Comparison of ENCODE assay signal across 18 mouse cellular contexts in the genomic region with DNA sequence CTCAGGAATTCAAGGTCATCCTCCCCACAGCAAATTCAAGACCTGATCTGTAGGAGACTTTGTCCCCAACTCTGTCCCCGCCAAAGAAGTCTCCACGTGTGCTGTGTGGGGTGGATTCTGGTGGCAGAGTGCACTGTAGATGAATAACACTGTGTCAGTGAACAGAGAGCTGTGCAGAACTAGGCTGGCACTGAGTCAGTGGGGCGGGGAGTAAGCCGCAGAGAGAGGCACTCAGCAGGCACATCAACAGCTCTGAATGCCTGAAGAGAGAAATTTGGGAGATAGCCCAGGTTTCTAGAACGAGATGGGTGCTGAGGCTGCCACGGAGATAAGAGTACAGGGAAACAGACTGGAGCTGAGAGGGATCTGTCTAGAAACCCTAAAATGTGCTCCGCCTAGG. TPM values are rescaled to one million over a fixed set of nuclear protein-coding genes. Genes with fewer than 3 reads are reported as not detected.
DNase-seq lines count a peak whose midpoint lies in the region.
"Had no signal": no experiment of that assay in that cellular context is flagged by ENCODE, and none has a peak within 500 bp of the region (broad histone marks: within the 10 kb centered on the region; RNA-seq: fewer than 3 reads in every experiment).

No protein-coding gene starts in this region.

- H3K27ac ChIP-seq in embryonic facial prominence, embryonic 10.5 days (replicated peaks) = no peak overlapping the region
- H3K27ac ChIP-seq: heart, embryonic 15.5 days; liver, embryonic 14.5 days had no signal

- H3K9me3 ChIP-seq in embryonic facial prominence, embryonic 10.5 days = no peaks in the 10 kb centered on the region
- H3K9me3 ChIP-seq: heart, embryonic 15.5 days; midbrain, embryonic 15.5 days had no signal

- H3K36me3 ChIP-seq in embryonic facial prominence, embryonic 10.5 days (replicated peaks) = peaks cover 35% of the 10 kb centered on the region

- WGBS in embryonic facial prominence, embryonic 10.5 days = 69% methylated on average over 7 of the region's 7 CpGs

- DNase-seq in heart, adult 18-20 months = peak; percentile 48 to 53
- DNase-seq in heart, adult 9 months (ENCODE audit: low spot score in 2 of 2) = no peak
- DNase-seq in layer of hippocampus, adult 9-11 months = peak; percentile 81
- no peak for DNase-seq in layer of hippocampus, postnatal 25 days (ENCODE audit: extremely low spot score in 1 of 2, low spot score in 1 of 2)
- DNase-seq in Muller cell, postnatal 12 days (ENCODE audit: inconsistent ontology term) = peak; percentile 63
- DNase-seq in embryonic facial prominence, embryonic 10.5 days (ENCODE audit: low spot score) = no peak
- DNase-seq in embryo, embryonic 10 days (ENCODE audit: low spot score) = no peak
- no peak for DNase-seq in embryo, embryonic 10.5 days (ENCODE audit: low spot score)
- DNase-seq: adrenal gland, postnatal 25 days; cerebellum, postnatal 36 days; lung, postnatal 36 days had no signal

- H3K27me3 ChIP-seq in embryonic facial prominence, embryonic 10.5 days (replicated peaks; ENCODE audit: low read depth, poor library complexity, severe bottlenecking) = peaks cover 18% of the 10 kb centered on the region
- H3K27me3 ChIP-seq: heart, embryonic 15.5 days had no signal

- H3K4me3 ChIP-seq in embryonic facial prominence, embryonic 10.5 days = peak overlapping the region; percentile 29; the same call in 1 of the 2 replicates
- H3K4me3 ChIP-seq: erythroblast, embryonic 14.5 days; midbrain, embryonic 15.5 days had no signal

- H3K4me1 ChIP-seq in embryonic facial prominence, embryonic 10.5 days = peaks cover 57% of the 10 kb centered on the region

RNA-seq across cellular contexts. Expression of gene Ccdc85b, which starts 1.3 kb away (rescaled TPM):
- 1 to 10 TPM; 6.0 to 6.7 TPM for total RNA-seq in heart, adult 18-20 months (2021)
- total RNA-seq in layer of hippocampus, postnatal 25 days (2021) = 10 to 100 TPM; 32.9 to 35.9 TPM
- 6.2 and 7.4 TPM in 2 replicates for polyA plus RNA-seq in embryonic facial prominence, embryonic 10.5 days (2016; fragmentation: Nextera tagmentation; extraction: Ambion mirVana)

RNA-seq across cellular contexts. Expression of gene Fibp, which starts 1.4 kb away (rescaled TPM):
- 10 to 100 TPM; 50.9 to 54.3 TPM for total RNA-seq in heart, adult 18-20 months (2021)
- 100 to 1,000 TPM in 1 of 2 experiments, 10 to 100 TPM in 1; 99.4 to 110 TPM for total RNA-seq in layer of hippocampus, postnatal 25 days (2021)
- 101 and 109 TPM in 2 replicates for polyA plus RNA-seq in embryonic facial prominence, embryonic 10.5 days (2016; fragmentation: Nextera tagmentation; extraction: Ambion mirVana)

RNA-seq across cellular contexts. Expression of gene Ctsw, which starts 9.3 kb away (rescaled TPM):
- 1 to 10 TPM in 1 of 2 experiments, under 1 TPM in 1; 0.25 to 1.5 TPM for total RNA-seq in heart, adult 18-20 months (2021)
- total RNA-seq in layer of hippocampus, postnatal 25 days (2021) = not detected
- polyA plus RNA-seq in embryonic facial prominence, embryonic 10.5 days (2016; fragmentation: Nextera tagmentation; extraction: Ambion mirVana) = 1.1 and 1.5 TPM in 2 replicates
- total RNA-seq: adrenal gland, postnatal 25 days had no signal
- polyA plus RNA-seq: erythroblast, embryonic 14.5 days had no signal

RNA-seq across cellular contexts. Expression of gene Fosl1, which starts 11.7 kb away (rescaled TPM):
- total RNA-seq in heart, adult 18-20 months (2021) = not detected
- total RNA-seq in layer of hippocampus, postnatal 25 days (2021) = not detected
- not detected in 2 replicates for polyA plus RNA-seq in embryonic facial prominence, embryonic 10.5 days (2016; fragmentation: Nextera tagmentation; extraction: Ambion mirVana)
- total RNA-seq: adrenal gland, postnatal 25 days; CH12.LX; left cerebral cortex, adult 18-20 months; neutrophil, adult 5-6 weeks had no signal
- polyA plus RNA-seq: heart, embryonic 15.5 days; midbrain, embryonic 15.5 days had no signal

RNA-seq across cellular contexts. Expression of gene Efemp2, which starts 14.7 kb away (rescaled TPM):
- 1 to 10 TPM; 7.2 to 7.9 TPM for total RNA-seq in heart, adult 18-20 months (2021)
- total RNA-seq in layer of hippocampus, postnatal 25 days (2021) = 10 to 100 TPM; 11.0 to 11.6 TPM
- polyA plus RNA-seq in embryonic facial prominence, embryonic 10.5 days (2016; fragmentation: Nextera tagmentation; extraction: Ambion mirVana) = 75.8 and 80.6 TPM in 2 replicates

Comparison
In these comparisons a context has a peak if more than half of its experiments do, and no peak if none do; other contexts are left out.
1. DNase-seq: peak in heart, adult 18-20 months (2 of 2), layer of hippocampus, adult 9-11 months (single experiment) and Muller cell, postnatal 12 days (single experiment); none in heart, adult 9 months (0 of 2), layer of hippocampus, postnatal 25 days (0 of 2), embryonic facial prominence, embryonic 10.5 days (single experiment), embryo, embryonic 10 days (single experiment) and embryo, embryonic 10.5 days (single experiment).
2. RNA of gene Ccdc85b, which starts 1.3 kb away (total RNA-seq): 32.9 to 35.9 TPM in layer of hippocampus, postnatal 25 days; 6.0 to 6.7 TPM in heart, adult 18-20 months; every median in the first group is over 4 times any median in the second.